In the genomic region with DNA sequence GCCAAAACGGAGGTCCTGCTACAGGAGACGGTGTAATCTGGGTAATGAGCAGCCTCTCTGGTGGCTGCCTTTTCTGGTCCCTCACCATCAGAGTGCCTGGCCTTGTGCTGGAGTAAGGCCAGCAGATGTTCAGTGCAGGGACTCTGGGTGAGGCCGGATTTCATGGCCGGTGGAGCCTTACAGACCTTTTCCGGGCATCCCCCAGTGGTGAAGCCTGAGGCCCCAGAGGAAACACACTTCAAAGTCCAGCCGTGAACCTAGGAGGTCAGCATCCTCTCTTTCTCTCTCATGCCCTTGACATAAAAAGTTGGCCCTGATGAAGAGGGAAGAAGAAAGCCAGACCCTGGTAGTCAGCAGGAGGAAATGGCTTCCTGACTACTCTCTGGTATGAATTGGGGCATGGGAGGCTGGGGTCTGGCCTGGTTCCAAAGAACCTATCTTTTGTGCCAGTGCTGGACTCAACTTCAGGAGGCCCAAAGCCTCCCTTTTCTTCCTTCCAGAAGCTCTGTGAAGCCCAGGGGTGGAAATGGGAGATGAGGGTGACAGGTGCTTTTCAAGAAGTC, we compare ENCODE assay signal across 7 mouse cellular contexts.
DNase-seq lines count a peak whose midpoint lies in the region; ATAC-seq and TF ChIP-seq lines count a peak whose summit lies in the region.

No protein-coding gene starts in this region.

- WGBS in heart, embryonic 10.5 days, result 45% methylated on average over 6 of the region's 6 CpGs
- WGBS in kidney, postnatal 0 days, result 16% methylated on average over 6 of the region's 6 CpGs
- 53% methylated on average over 6 of the region's 6 CpGs for WGBS in olfactory bulb, adult 2 months

- H3K27me3 ChIP-seq in heart, embryonic 10.5 days (ENCODE audit: insufficient read depth, poor library complexity, severe bottlenecking), result no peaks in the 10 kb centered on the region
- H3K27me3 ChIP-seq in kidney, postnatal 0 days (ENCODE audit: insufficient read depth, low read length), result no peaks in the 10 kb centered on the region

- H3K36me3 ChIP-seq in heart, embryonic 10.5 days, result no peaks in the 10 kb centered on the region
- H3K36me3 ChIP-seq in kidney, postnatal 0 days (ENCODE audit: insufficient read depth, low read length), result no peaks in the 10 kb centered on the region

- peaks cover 51% of the 10 kb centered on the region for H3K4me1 ChIP-seq in heart, embryonic 10.5 days
- H3K4me1 ChIP-seq in kidney, postnatal 0 days (replicated peaks; ENCODE audit: insufficient read depth, low read length), result peaks cover 29% of the 10 kb centered on the region
- H3K4me1 ChIP-seq in olfactory bulb, adult 2 months (ENCODE audit: control insufficient read depth, insufficient read depth, low read length), result peaks cover 21% of the 10 kb centered on the region

- no peaks in the 10 kb centered on the region for H3K9me3 ChIP-seq in heart, embryonic 10.5 days
- H3K9me3 ChIP-seq in kidney, postnatal 0 days (replicated peaks; ENCODE audit: low read length), result no peaks in the 10 kb centered on the region

- peak overlapping the region; percentile 31; the same call in 1 of the 2 replicates for H3K4me3 ChIP-seq in heart, embryonic 10.5 days
- H3K4me3 ChIP-seq in kidney, postnatal 0 days (replicated peaks; ENCODE audit: low read depth, low read length), result no peak overlapping the region
- H3K4me3 ChIP-seq in olfactory bulb, adult 2 months (ENCODE audit: insufficient read depth, low read depth, low read length), result no peak overlapping the region

- no peak; the same call in 1 of the 2 replicates for TF ChIP-seq CTCF in kidney, postnatal 0 days (IDR thresholded peaks at IDR 0.05; ENCODE audit: low read depth)
- TF ChIP-seq CTCF in olfactory bulb, adult 2 months (IDR thresholded peaks at IDR 0.05; ENCODE audit: insufficient read depth, low read depth, low read length), result no peak

- no peak overlapping the region for H3K4me2 ChIP-seq in kidney, postnatal 0 days (ENCODE audit: low read length)

- no peak overlapping the region for H3K9ac ChIP-seq in kidney, postnatal 0 days (ENCODE audit: low read depth, low read length)

- intact Hi-C loops in left cerebral cortex, postnatal 14 days (cut with DNase I), result no loop called here

- TF ChIP-seq POLR2A in olfactory bulb, adult 2 months (IDR thresholded peaks at IDR 0.05; ENCODE audit: insufficient read depth, low read depth, low read length), result no peak

- peak overlapping the region; percentile 80 for H3K27ac ChIP-seq in heart, embryonic 10.5 days
- H3K27ac ChIP-seq in kidney, postnatal 0 days, result peak overlapping the region; percentile 73
- 0 out of 2 replicates have a peak overlapping the region, but pooled peaks have one; percentile 15 for H3K27ac ChIP-seq in olfactory bulb, adult 2 months (ENCODE audit: insufficient read depth, low read depth, low read length)

- peak; percentile 24 to 29 for DNase-seq in B cell, adult 2 months
- DNase-seq in adrenal gland, adult 18-20 months (ENCODE audit: low spot score in 2 of 2), result peak; percentile 28 to 34
- DNase-seq in heart, embryonic 10.5 days (ENCODE audit: low spot score), result no peak
- peak; percentile 50 for DNase-seq in kidney, postnatal 0 days (ENCODE audit: low spot score)
- DNase-seq in retina, embryonic 14.5 days (ENCODE audit: low spot score), result no peak
- DNase-seq in left cerebral cortex, postnatal 14 days (ENCODE audit: low spot score in 2 of 2), result no peak

- no peak for ATAC-seq in kidney, postnatal 0 days (replicated peaks; ENCODE audit: low FRiP score, low read depth)

Comparison
In these comparisons a context has a peak if more than half of its experiments do, and no peak if none do; other contexts are left out.
1. DNase-seq: peak in B cell, adult 2 months (2 of 2), adrenal gland, adult 18-20 months (2 of 2) and kidney, postnatal 0 days (single experiment); none in heart, embryonic 10.5 days (single experiment), retina, embryonic 14.5 days (single experiment) and left cerebral cortex, postnatal 14 days (0 of 2).
2. H3K27ac ChIP-seq: peak in every context shown above with its lines; median percentile 80 in heart, embryonic 10.5 days; 73 in kidney, postnatal 0 days; 15 in olfactory bulb, adult 2 months.